Mouse (Mus musculus): ENCODE results near the gene Scgb1a1. TPM values are rescaled to one million over a fixed set of nuclear protein-coding genes. Genes with fewer than 3 reads are reported as not detected.
"Not testable (repeated sequence)": the region's sequence is repeated elsewhere in the genome, so short reads cannot be mapped to it uniquely, and the experiment has no call there.

Gene Scgb1a1
- total RNA-seq, 2 experiments from 2014 or later: 3.6 TPM; not detected in 1

- no peak for DNase-seq (ENCODE audit: low spot score)
- intact Hi-C loops (cut with DNase I): no loop called here
Observed at GRCm38 (mm10) chr19:9103986-9104385, 16.2 kb upstream of the Scgb1a1 start.

DNA sequence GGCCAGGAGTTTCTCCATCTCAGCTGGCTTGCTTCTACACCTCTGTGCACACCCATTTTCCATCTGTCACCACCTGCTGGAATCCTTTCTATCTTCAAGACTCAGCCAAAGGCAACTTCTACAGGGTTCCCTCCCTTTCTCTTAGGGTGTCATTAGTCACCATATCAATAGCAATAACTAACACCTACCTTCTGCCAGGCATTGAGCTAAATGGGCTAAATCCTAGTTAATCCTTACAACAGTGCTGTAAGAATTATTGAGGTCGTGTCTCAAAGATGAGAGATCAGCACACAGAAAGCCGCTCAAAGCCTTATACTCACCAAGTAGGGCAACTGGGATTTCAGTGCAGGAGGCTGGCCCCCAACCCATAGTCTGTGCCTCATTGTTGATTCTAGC lies 13.3 kb upstream of the Scgb1a1 start:
- intact Hi-C loops (cut with DNase I): no loop called here
- DNase-seq (ENCODE audit: low spot score): no peak

DNA sequence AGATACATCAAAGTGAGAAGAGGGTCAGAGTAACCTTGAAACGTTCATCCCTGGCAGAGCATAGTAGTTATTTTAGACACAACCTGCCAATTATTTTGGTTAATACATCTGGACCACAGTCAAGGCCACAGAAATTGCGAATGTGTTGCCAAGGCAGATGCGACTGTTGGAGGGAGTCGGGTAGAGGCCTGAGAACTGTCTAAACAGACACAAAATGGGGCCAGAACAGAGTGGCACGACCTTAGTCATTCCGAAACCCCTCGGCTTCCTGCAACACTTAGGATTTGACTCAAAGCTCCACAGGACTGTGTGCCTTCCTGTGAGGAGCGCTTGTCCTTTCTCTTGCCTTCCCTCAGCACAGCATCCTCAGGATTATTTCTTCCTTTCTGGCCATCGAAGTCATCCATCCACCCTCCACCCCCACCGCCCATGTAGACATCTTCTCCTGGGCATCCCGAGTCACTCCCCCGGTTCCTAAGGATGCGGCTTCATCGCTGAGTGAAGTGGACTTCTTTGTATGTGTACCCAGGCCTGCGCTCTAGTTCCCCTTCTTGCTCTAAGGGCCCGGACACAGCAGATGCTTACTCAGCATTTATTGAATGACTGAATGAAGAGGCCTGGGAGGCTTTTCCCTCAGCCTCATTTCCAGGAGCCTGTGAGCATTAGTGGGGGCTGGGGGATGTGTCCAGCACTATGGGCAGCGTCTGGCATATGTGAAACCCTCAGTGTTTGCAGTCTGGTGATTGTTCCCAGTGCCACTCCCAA lies 12.7 kb upstream of the Scgb1a1 start:
- intact Hi-C loops (cut with DNase I): no loop called here

DNA sequence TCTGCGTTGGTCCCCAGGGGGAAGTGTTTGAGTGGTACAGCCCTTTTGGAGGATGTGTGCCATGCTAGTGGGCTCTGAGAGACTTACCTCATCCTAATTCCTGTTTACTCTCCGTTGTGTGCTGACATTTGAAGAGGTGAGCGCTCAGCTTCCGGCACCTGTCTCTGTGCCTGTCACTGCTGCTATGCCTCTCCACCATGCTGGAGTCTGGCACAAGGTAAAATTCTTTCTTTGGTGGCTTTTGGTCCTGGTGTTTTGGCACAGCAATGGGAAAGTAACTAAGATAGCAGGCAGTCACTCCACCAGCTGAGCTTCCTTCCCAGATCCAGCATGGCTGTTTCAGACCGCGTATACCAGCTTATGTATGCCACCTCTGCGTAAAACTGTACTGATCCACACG lies 12.0 kb upstream of the Scgb1a1 start:
- intact Hi-C loops (cut with DNase I): no loop called here

More for the DNA sequence above, 12.7 kb upstream of the Scgb1a1 start:
- DNase-seq (ENCODE audit: low spot score): no peak

DNA sequence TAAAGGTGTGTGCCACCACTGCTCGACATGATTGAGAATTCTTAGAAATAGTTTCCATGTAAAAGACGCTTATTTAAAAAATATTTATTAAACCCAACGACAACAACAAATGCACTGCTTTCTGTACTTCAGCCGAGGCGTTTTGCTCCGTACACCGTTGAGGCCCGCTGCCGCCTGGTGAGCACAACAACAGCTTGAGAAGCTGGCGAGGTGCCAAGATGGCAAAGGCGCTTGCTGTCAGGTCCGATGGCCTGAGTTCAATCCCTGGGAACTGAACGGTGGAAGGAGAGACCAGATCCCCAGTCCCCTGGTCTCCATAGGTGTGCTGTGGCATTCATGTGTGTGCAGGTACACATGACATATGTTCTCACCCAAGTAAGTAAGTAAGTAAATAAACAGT lies 9.7 kb upstream of the Scgb1a1 start:
- intact Hi-C loops (cut with DNase I): no loop called here
- DNase-seq (ENCODE audit: low spot score): no peak

More for the DNA sequence above, 12.0 kb upstream of the Scgb1a1 start:
- DNase-seq (ENCODE audit: low spot score): no peak

DNA sequence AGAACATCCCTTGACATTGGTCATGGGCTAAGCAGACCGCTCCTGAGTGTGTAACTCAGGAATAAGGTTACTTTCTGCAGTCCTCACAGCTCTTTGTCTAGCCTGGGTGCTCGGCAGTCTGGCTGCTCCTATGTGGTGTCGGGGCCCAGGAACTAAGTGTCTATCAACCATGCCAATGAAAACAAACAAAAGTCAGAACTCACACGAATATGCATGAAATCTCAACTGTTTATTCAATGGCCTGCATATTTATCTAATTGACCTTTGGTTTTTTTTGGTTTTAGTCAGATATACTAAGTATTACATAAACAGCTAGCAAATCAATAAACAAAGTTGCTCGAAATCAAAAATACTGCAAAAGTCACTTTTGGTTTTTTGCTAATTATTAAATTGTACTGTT lies 7.4 kb upstream of the Scgb1a1 start:
- DNase-seq (ENCODE audit: low spot score): no peak
- intact Hi-C loops (cut with DNase I): no loop called here

DNA sequence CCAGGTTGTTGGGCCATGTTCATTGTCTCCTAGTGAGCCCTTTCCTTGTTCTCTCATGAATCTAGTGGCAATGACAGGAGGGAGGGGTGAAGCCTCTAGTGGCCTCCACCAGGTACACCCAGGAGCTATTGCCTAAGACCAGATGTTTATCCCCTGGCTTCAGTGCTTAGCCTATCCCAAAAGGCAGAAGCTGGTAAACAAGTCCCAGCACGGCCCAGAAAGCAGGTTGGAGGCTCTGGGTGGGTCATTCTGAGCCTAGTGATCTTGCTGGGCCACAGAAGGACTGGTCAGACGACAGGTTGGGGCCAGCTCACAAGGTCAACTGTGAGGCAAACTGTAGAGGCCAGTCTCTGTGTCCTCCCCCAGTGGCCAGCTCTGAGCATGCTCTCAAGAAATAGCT lies 3.0 kb upstream of the Scgb1a1 start:
- no peak for DNase-seq (ENCODE audit: low spot score)
- intact Hi-C loops (cut with DNase I): no loop called here

DNA sequence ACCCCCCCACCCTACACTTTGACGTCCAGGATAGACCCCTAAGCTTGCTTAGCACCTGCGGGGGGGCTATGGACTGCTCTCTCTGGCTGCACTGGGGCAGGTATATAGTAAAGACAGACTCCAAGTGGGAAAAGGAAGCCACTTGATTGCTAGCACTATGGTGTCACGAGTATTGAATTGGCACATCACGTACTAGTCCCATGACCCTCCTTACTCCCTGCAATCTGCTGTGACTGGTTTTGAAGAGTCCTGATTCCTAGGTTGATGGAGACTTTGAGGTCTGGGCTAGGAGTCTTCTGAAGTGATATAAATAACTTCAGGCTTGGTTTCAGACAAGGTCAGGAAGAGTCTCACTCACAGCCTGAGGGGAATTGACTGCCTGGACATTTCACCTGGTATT lies 2.4 kb upstream of the Scgb1a1 start:
- intact Hi-C loops (cut with DNase I): no loop called here
- no peak for DNase-seq (ENCODE audit: low spot score)

DNA sequence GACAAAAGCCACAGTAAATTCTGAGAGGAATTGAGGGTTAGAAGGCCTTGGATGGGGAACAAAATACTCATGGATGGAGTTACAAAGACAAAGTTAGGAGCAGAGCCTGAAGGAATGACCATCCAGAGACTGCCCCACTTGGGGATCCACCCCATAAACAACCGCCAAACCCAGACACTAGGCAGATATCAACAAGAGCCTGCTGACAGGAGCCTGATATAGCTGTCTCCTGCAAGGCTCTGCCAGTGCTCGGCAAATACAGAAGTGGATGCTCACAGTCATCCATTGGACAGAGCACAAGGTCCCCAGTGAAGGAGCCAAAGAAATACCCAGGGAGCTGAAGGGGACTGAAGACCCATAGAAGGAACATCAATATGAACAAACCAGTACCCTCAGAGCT lies 3.9 kb downstream of the Scgb1a1 start:
- DNase-seq (ENCODE audit: low spot score): not testable (repeated sequence)
- intact Hi-C loops (cut with DNase I): loop anchor here (2.0 kb wide), 1 partner anchor 91 kb away; no protein-coding TSS in a partner anchor

DNA sequence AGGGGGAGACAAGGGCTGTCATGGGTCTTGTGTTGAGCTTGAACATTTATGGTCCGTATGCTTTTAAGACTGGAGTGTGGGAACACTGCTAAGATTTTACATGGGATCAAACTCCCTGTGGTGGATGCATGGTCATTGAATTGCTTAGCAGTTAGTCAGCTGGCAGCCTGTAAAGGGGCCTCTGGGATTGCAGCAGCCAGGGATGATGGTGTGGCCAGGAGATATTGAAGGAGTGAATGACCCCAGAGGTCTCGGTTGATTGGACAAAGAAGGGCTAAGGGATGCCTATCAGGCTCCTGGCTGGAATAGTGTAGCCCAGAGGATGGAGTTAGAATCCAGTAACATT lies 4.8 kb downstream of the Scgb1a1 start:
- intact Hi-C loops (cut with DNase I): loop anchor here (2.0 kb wide), 1 partner anchor 90 kb away; no protein-coding TSS in a partner anchor

GRCm38 (mm10) chr19:9082191-9083009 lies 5.4 kb downstream of the Scgb1a1 start:
- peak; percentile 81 for DNase-seq (ENCODE audit: low spot score)
- intact Hi-C loops (cut with DNase I): loop anchor here (1.0 to 2.0 kb wide), 2 partner anchors 90 to 106 kb away; no protein-coding TSS in a partner anchor

More for the DNA sequence above, 4.8 kb downstream of the Scgb1a1 start:
- DNase-seq (ENCODE audit: low spot score): no peak

DNA sequence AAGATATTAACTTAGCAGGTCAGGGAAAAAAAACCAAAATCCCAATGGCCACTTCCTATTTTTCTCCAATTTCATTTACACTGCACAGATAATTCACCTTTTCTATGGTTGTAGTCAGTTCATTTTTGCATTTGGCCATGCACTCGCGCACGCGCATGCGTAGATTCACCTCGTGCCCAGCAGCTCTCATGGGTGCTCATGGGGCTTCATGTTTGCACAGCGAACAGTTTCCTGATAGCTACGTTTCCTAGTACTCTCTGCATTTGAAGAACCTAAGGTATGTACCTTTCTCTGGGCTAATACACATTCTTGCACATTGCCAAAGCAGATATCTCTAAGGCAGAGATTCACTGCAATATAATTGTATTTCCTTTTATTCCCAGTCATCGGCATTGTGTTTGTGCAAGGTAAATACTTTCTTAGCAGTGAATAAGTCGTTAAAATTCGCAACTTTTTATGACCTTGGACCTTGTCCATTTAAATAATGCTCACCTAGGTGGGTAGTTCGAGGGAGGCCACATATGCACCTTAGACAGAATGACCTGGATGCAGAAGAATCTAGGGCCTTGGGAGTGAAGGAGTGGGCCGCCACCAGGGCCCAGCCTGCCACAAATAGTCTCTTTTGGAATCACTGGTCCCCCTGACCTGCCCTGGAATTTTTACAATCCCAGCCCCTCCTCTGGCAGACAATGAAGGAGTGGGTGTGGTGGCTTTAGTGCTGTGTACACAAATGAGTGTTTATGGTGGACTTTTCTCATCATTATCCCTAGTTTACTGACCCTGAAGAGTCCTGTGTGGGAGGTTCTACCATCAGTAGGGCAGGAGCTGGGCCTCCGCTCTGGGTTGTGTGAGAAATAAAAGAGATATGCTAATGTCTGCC lies 6.2 kb downstream of the Scgb1a1 start:
- no peak for DNase-seq (ENCODE audit: low spot score)
- intact Hi-C loops (cut with DNase I): loop anchor here (1.0 to 2.0 kb wide), 2 partner anchors 89 to 105 kb away; no protein-coding TSS in a partner anchor

- intact Hi-C loops (cut with DNase I): no loop called here
- DNase-seq (ENCODE audit: low spot score): no peak
Observed at GRCm38 (mm10) chr19:9079916-9080315, 7.8 kb downstream of the Scgb1a1 start.

- intact Hi-C loops (cut with DNase I): no loop called here
- DNase-seq (ENCODE audit: low spot score): no peak
Observed at GRCm38 (mm10) chr19:9076982-9077660, 10.6 kb downstream of the Scgb1a1 start.

- intact Hi-C loops (cut with DNase I): no loop called here
- no peak for DNase-seq (ENCODE audit: low spot score)
Observed at GRCm38 (mm10) chr19:9076035-9076434, 11.7 kb downstream of the Scgb1a1 start.

- intact Hi-C loops (cut with DNase I): no loop called here
- no peak for DNase-seq (ENCODE audit: low spot score)
Observed at GRCm38 (mm10) chr19:9075558-9075957, 12.2 kb downstream of the Scgb1a1 start.

DNA sequence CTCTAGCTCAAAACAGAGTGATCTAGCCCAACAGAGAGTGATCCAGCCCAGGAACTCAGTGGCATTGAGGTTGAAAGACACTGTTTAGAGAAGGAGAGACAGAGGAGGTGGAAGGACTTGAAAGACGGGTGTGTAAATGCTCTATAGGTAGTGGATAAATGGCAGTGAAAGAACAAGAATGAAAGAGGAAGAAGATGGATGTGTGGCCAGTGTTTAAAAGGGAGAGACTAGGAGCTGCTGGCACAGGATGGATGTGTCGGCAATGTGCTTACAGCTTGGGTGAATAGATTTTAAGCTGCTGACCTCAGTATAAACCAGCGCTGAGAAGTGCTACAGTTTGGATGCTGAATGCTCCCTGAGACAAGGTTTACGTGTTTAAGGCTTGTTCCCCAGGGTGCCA lies 13.3 kb downstream of the Scgb1a1 start:
- intact Hi-C loops (cut with DNase I): loop anchor here (5.0 kb wide), 1 partner anchor 42 kb away; no protein-coding TSS in a partner anchor

GRCm38 (mm10) chr19:9073776-9074411 lies 13.9 kb downstream of the Scgb1a1 start:
- intact Hi-C loops (cut with DNase I): loop anchor here (5.0 kb wide), 1 partner anchor 42 kb away; no protein-coding TSS in a partner anchor
- DNase-seq (ENCODE audit: low spot score): no peak

More for the DNA sequence above, 13.3 kb downstream of the Scgb1a1 start:
- no peak for DNase-seq (ENCODE audit: low spot score)

GRCm38 (mm10) chr19:9072157-9072530 lies 15.6 kb downstream of the Scgb1a1 start:
- intact Hi-C loops (cut with DNase I): loop anchor here (5.0 kb wide), 1 partner anchor 40 kb away; no protein-coding TSS in a partner anchor
- DNase-seq (ENCODE audit: low spot score): no peak
